Mouse (Mus musculus): ENCODE data around the gene Tspan2. TPM values are rescaled to one million over a fixed set of nuclear protein-coding genes. Genes with fewer than 3 reads are reported as not detected.

The Tspan2 gene
- polyA plus RNA-seq, 1 experiment from 2014 or later: 27.8 TPM

DNA sequence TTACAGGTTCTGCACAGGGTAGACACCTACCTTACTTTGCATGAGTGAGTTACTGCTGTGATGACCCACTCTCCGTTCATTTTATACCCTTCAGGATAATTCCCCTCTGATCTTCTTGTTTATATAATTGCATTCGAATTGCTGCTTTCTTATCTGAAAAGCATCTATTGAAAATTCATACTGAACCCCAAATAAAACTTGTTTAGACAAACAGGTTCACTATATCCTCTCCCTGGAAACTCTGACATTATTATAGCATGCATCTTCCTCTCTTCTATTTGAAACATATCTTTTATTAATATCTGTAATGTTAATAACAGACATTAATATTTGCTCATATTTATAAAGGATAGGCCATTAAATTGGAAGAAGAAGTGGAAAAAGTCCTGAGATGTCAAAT, 48.3 kb downstream of the Tspan2 start, which contains the start of gene Tshb:
Gene Tshb, minus strand, starts transcription at position 101 of the 400 bp plus-strand sequence.
- ATAC-seq (replicated peaks; ENCODE audit: extremely low read depth, insufficient read depth, low FRiP score): no peak
- WGBS: 71% methylated on average over 2 of the region's 2 CpGs
- H3K4me3 ChIP-seq (ENCODE audit: low read length): no peak within 1 kb of the TSS
- no peaks in the 10 kb centered on the region for H3K36me3 ChIP-seq (ENCODE audit: control insufficient read depth, insufficient read depth)
- no peaks in the 10 kb centered on the region for H3K9me3 ChIP-seq (replicated peaks; ENCODE audit: control insufficient read depth, low read length)
- no peak within 1 kb of the TSS for H3K4me2 ChIP-seq (ENCODE audit: low read depth, low read length)
- H3K9ac ChIP-seq (ENCODE audit: low read length): no peak within 1 kb of the TSS
- H3K27ac ChIP-seq (ENCODE audit: low read length): no peak within 1 kb of the TSS
- no peaks in the 10 kb centered on the region for H3K4me1 ChIP-seq (ENCODE audit: control insufficient read depth, insufficient read depth, low read length)
- no peaks in the 10 kb centered on the region for H3K27me3 ChIP-seq (ENCODE audit: control insufficient read depth, insufficient read depth, low read length)

DNA sequence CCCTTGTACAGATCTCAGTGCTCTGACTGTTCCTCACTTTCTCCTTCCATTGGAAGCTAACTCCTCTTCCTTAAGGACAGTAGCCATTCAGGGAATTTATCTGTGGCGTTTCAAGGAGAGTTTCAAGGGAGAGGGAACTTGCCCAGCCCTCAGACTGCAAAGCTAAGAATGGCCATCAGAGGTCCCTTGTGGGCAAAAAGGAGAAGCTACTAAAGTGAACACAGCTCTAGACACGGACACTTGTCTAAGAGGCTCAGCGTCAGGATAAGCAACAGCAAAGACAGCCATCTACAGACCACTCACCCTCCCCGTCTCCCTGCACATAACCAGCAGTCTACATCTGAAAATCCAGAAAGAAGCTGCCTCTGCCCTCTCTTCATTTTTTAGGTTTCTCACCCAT, 53.0 kb downstream of the Tspan2 start:
- WGBS: 16% methylated on average over 4 of the region's 4 CpGs
- Histone ChIP-seq H3K27ac (ENCODE audit: low read length) (no peak overlapping the region), H3K9me3 (replicated peaks; ENCODE audit: control insufficient read depth, low read length) (no peaks in the 10 kb centered on the region), H3K4me3 (ENCODE audit: low read length) (no peak overlapping the region), H3K4me1 (ENCODE audit: control insufficient read depth, insufficient read depth, low read length) (no peaks in the 10 kb centered on the region), H3K36me3 (ENCODE audit: control insufficient read depth, insufficient read depth) (no peaks in the 10 kb centered on the region), H3K9ac (ENCODE audit: low read length) (no peak overlapping the region), H3K4me2 (ENCODE audit: low read depth, low read length) (no peak overlapping the region), H3K27me3 (ENCODE audit: control insufficient read depth, insufficient read depth, low read length) (no peaks in the 10 kb centered on the region)
- no peak for ATAC-seq (replicated peaks; ENCODE audit: extremely low read depth, insufficient read depth, low FRiP score)

- Histone ChIP-seq H3K4me3 (ENCODE audit: low read length) (no peak overlapping the region), H3K4me1 (ENCODE audit: control insufficient read depth, insufficient read depth, low read length) (no peaks in the 10 kb centered on the region), H3K36me3 (ENCODE audit: control insufficient read depth, insufficient read depth) (no peaks in the 10 kb centered on the region), H3K27me3 (ENCODE audit: control insufficient read depth, insufficient read depth, low read length) (no peaks in the 10 kb centered on the region), H3K27ac (ENCODE audit: low read length) (no peak overlapping the region), H3K4me2 (ENCODE audit: low read depth, low read length) (no peak overlapping the region), H3K9me3 (replicated peaks; ENCODE audit: control insufficient read depth, low read length) (no peaks in the 10 kb centered on the region), H3K9ac (ENCODE audit: low read length) (no peak overlapping the region)
- 2% methylated on average over 3 of the region's 3 CpGs for WGBS
- no peak for ATAC-seq (replicated peaks; ENCODE audit: extremely low read depth, insufficient read depth, low FRiP score)
Measured at GRCm38 (mm10) chr3:102803937-102804336, 69.6 kb downstream of the Tspan2 start.

GRCm38 (mm10) chr3:102842386-102842785, 108.1 kb downstream of the Tspan2 start:
- no peak overlapping the region for H3K9ac ChIP-seq (ENCODE audit: low read length)
- no peak overlapping the region for H3K27ac ChIP-seq (ENCODE audit: low read length)
- H3K4me2 ChIP-seq (ENCODE audit: low read depth, low read length): no peak overlapping the region
- H3K27me3 ChIP-seq (ENCODE audit: control insufficient read depth, insufficient read depth, low read length): no peaks in the 10 kb centered on the region
- H3K36me3 ChIP-seq (ENCODE audit: control insufficient read depth, insufficient read depth): no peaks in the 10 kb centered on the region
- 38% methylated on average over 1 of the region's 1 CpGs for WGBS
- no peak overlapping the region for H3K4me3 ChIP-seq (ENCODE audit: low read length)
- ATAC-seq (replicated peaks; ENCODE audit: extremely low read depth, insufficient read depth, low FRiP score): no peak
- H3K4me1 ChIP-seq (ENCODE audit: control insufficient read depth, insufficient read depth, low read length): no peaks in the 10 kb centered on the region
- no peaks in the 10 kb centered on the region for H3K9me3 ChIP-seq (replicated peaks; ENCODE audit: control insufficient read depth, low read length)

DNA sequence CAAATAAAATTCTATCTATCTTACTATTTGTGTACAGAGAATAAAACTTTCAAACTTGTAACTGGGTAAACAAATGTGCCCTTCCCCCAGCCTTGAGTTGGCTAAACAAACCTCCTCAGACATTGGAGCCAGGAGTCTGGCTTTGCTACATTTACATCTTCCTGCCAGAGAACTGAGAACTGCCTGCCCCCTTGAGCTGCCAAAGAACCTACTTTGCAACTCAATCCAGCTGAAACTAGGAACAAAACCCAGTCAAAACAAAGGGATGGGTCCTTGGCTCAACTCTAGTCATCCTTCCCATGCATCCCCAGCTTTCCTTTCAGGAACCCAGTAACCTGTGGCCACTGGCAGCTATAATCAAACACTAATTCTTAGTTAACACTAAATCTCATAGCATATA, 114.3 kb downstream of the Tspan2 start:
- Histone ChIP-seq H3K4me3 (ENCODE audit: low read length) (no peak overlapping the region), H3K27ac (ENCODE audit: low read length) (no peak overlapping the region), H3K4me1 (ENCODE audit: control insufficient read depth, insufficient read depth, low read length) (no peaks in the 10 kb centered on the region), H3K9ac (ENCODE audit: low read length) (no peak overlapping the region), H3K27me3 (ENCODE audit: control insufficient read depth, insufficient read depth, low read length) (no peaks in the 10 kb centered on the region), H3K4me2 (ENCODE audit: low read depth, low read length) (no peak overlapping the region), H3K9me3 (replicated peaks; ENCODE audit: control insufficient read depth, low read length) (no peaks in the 10 kb centered on the region), H3K36me3 (ENCODE audit: control insufficient read depth, insufficient read depth) (no peaks in the 10 kb centered on the region)
- ATAC-seq (replicated peaks; ENCODE audit: extremely low read depth, insufficient read depth, low FRiP score): no peak

Other genes starting within 250 kb of the Tspan2 start
- gene Tshb, start 48.2 kb downstream of the Tspan2 start, polyA plus RNA-seq (2015; fragmentation: Nextera tagmentation; extraction: Ambion mirVana): 0.11 TPM in 1 of 2 replicates, not detected in the other
- gene Sycp1, start 201.6 kb downstream of the Tspan2 start, polyA plus RNA-seq (2015; fragmentation: Nextera tagmentation; extraction: Ambion mirVana): not detected in 2 replicates
- gene Nr1h5, start 229.6 kb downstream of the Tspan2 start, polyA plus RNA-seq (2015; fragmentation: Nextera tagmentation; extraction: Ambion mirVana): 0.14 TPM in 1 of 2 replicates, not detected in the other